Mouse (Mus musculus) bone marrow macrophage, adult 2 months (primary cell): ENCODE measurements around the gene Hes6.

Experiments used
- CTCF ChIP-seq: IDR thresholded peaks from 2 replicates; pipeline ENCODE4 v1.5.1; 2012; ENCODE audit warnings: low read depth, mild to moderate bottlenecking, low read length, moderate library complexity
- POLR2A ChIP-seq: IDR thresholded peaks from 2 replicates; pipeline ENCODE4 v1.6.1; 2012; ENCODE audit warnings: mild to moderate bottlenecking, low read depth, low read length, borderline replicate concordance

DNA sequence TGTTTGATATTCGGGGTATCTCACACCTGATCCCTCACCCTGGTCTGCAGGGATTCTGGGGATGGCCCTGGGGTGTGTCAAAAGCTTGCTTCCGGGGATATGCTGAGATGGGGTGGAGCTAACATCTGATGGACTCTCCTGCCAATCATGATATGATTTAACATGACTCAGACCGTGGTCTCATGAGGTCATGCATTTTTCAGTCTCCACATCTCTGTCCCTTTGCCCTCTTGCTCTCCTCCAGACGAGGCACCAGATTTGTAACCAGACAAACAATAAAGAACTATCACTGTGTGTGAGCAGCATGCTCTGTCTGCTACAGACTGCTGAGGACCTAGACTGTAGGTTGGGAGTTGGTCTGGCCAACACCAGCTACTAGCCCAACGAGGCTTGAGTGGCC lies 51.7 kb downstream of the Hes6 start:
- no peak for TF ChIP-seq CTCF
- TF ChIP-seq POLR2A: no peak
